Mouse (Mus musculus) hindbrain, postnatal 0 days (tissue): ENCODE data around the gene Rhbdd3. TPM values are rescaled to one million over a fixed set of nuclear protein-coding genes. Genes with fewer than 3 reads are reported as not detected.

Experiments used
- ATAC-seq: fragments of 200-750 bp; cut with Nextera tagmentation; 2 replicates; pipeline ENCODE4 v1.8.0; 2017; ENCODE audit warnings: mild to moderate bottlenecking, moderate TSS enrichment, moderate library complexity
- DNase-seq: peaks from one replicate; pipeline ENCODE4 v3.0.0-alpha.2; 2015; ENCODE audit warnings: low spot score
- H3K27ac ChIP-seq: fragments of 300-500 bp; sonication (generic); 2 replicates; pipeline ENCODE4 v1.5.1; 2014; ENCODE audit warnings: mild to moderate bottlenecking
- H3K27me3 ChIP-seq: fragments of 300-500 bp; sonication (generic); 2 replicates; pipeline ENCODE4 v1.6.1; 2014; ENCODE audit warnings: low read length, mixed read lengths; ENCODE audit not compliant: insufficient read depth
- H3K36me3 ChIP-seq: fragments of 300-500 bp; sonication (generic); 2 replicates; pipeline ENCODE4 v1.6.1; 2014; ENCODE audit warnings: low read length, mixed read lengths; ENCODE audit not compliant: insufficient read depth
- H3K4me1 ChIP-seq: fragments of 300-500 bp; sonication (generic); 2 replicates; pipeline ENCODE4 v1.6.1; 2014; ENCODE audit warnings: antibody characterized with exemption, low read length, mixed read lengths; ENCODE audit not compliant: insufficient read depth
- H3K4me2 ChIP-seq: fragments of 300-500 bp; sonication (generic); 2 replicates; pipeline ENCODE4 v1.6.1; 2014; ENCODE audit warnings: low read depth, mild to moderate bottlenecking, low read length, moderate library complexity, mixed read lengths
- H3K4me3 ChIP-seq: fragments of 300-500 bp; sonication (generic); 2 replicates; pipeline ENCODE4 v1.5.1; 2014; ENCODE audit warnings: low read length
- H3K9ac ChIP-seq: fragments of 300-500 bp; sonication (generic); replicated peaks from 2 replicates; pipeline ENCODE4 v1.6.1; 2014; ENCODE audit warnings: mild to moderate bottlenecking, low read length, moderate library complexity, mixed read lengths
- H3K9me3 ChIP-seq: fragments of 300-500 bp; sonication (generic); 2 replicates; pipeline ENCODE4 v1.6.1; 2016; ENCODE audit warnings: low read length, mixed read lengths
- CTCF ChIP-seq: IDR thresholded peaks from 2 replicates; pipeline ENCODE4 v1.5.1; 2016; ENCODE audit warnings: antibody characterized with exemption, control low read depth, low read depth
- WGBS: fragments of 180-500 bp; shearing (Covaris S2); extraction: QIAGEN DNeasy Blood & Tissue Kit; methylation state at CpG from one replicate; pipeline ENCODE4 v1.1.7; 2014; 5-methylcytosine and 5-hydroxymethylcytosine counted together
- polyA plus RNA-seq: library from polyadenylated mRNA; unstranded; fragments of >200 nt; fragmentation: Nextera tagmentation; extraction: Ambion mirVana; gene quantifications from 2 replicates; pipeline ENCODE4 v1.2.1, GENCODE M21; 2015
- total RNA-seq: library from RNA; depleted of rRNA; stranded (reverse); fragments of >200 nt; gene quantifications from 2 replicates; pipeline ENCODE4 v1.2.3, GENCODE M21; 2014

Rhbdd3 gene
- total and polyA plus RNA-seq, 2 experiments from 2014 or later, result 42.2 to 54.5 TPM

GRCm38 (mm10) chr11:5114931-5115581 lies 16.3 kb downstream of the Rhbdd3 start:
- H3K9ac ChIP-seq, result no peak overlapping the region
- peak; percentile 92 for DNase-seq
- TF ChIP-seq CTCF, result peak; percentile 100
- H3K4me2 ChIP-seq, result no peak overlapping the region
- 27% methylated on average over 13 of the region's 13 CpGs for WGBS
- no peaks in the 10 kb centered on the region for H3K27me3 ChIP-seq
- ATAC-seq, result peak; percentile 74
- no peak overlapping the region for H3K27ac ChIP-seq
- H3K36me3 ChIP-seq, result no peaks in the 10 kb centered on the region
- H3K4me3 ChIP-seq, result no peak overlapping the region
- no peaks in the 10 kb centered on the region for H3K9me3 ChIP-seq
- H3K4me1 ChIP-seq, result no peaks in the 10 kb centered on the region

- Histone ChIP-seq H3K4me3 (no peak overlapping the region), H3K4me1 (peaks cover 13% of the 10 kb centered on the region; the same call in 1 of the 2 replicates), H3K9ac (no peak overlapping the region), H3K27ac (no peak overlapping the region), H3K27me3 (no peaks in the 10 kb centered on the region), H3K9me3 (no peaks in the 10 kb centered on the region), H3K36me3 (no peaks in the 10 kb centered on the region), H3K4me2 (no peak overlapping the region)
- TF ChIP-seq CTCF, result no peak
- ATAC-seq, result no peak
- 72% methylated on average over 4 of the region's 4 CpGs for WGBS
- no peak for DNase-seq
Measured at GRCm38 (mm10) chr11:5125713-5126112, 27.0 kb downstream of the Rhbdd3 start.

- no peaks in the 10 kb centered on the region for H3K27me3 ChIP-seq
- no peaks in the 10 kb centered on the region for H3K9me3 ChIP-seq
- DNase-seq, result no peak
- 13% methylated on average over 5 of the region's 5 CpGs for WGBS
- H3K4me3 ChIP-seq, result no peak overlapping the region
- TF ChIP-seq CTCF, result no peak
- H3K36me3 ChIP-seq, result no peaks in the 10 kb centered on the region
- no peak overlapping the region for H3K27ac ChIP-seq
- peaks cover 13% of the 10 kb centered on the region; the same call in 1 of the 2 replicates for H3K4me1 ChIP-seq
- peak; percentile 44 for ATAC-seq
- no peak overlapping the region for H3K9ac ChIP-seq
- H3K4me2 ChIP-seq, result no peak overlapping the region
Measured at GRCm38 (mm10) chr11:5129035-5129480, 30.3 kb downstream of the Rhbdd3 start.

GRCm38 (mm10) chr11:5130111-5130665 lies 31.5 kb downstream of the Rhbdd3 start:
- DNase-seq (no peak), ATAC-seq (no peak)
- WGBS, result 68% methylated on average over 4 of the region's 4 CpGs

GRCm38 (mm10) chr11:5132751-5133150 lies 34.0 kb downstream of the Rhbdd3 start:
- no peak for TF ChIP-seq CTCF

More at GRCm38 (mm10) chr11:5130111-5130665, 31.5 kb downstream of the Rhbdd3 start:
- Histone ChIP-seq H3K9me3 (no peaks in the 10 kb centered on the region), H3K4me2 (no peak overlapping the region), H3K4me3 (no peak overlapping the region), H3K9ac (no peak overlapping the region), H3K27ac (no peak overlapping the region), H3K4me1 (peaks cover 13% of the 10 kb centered on the region; the same call in 1 of the 2 replicates), H3K27me3 (no peaks in the 10 kb centered on the region), H3K36me3 (no peaks in the 10 kb centered on the region)
- no peak for TF ChIP-seq CTCF

GRCm38 (mm10) chr11:5135914-5136313 lies 37.2 kb downstream of the Rhbdd3 start:
- no peak overlapping the region for H3K9ac ChIP-seq
- TF ChIP-seq CTCF, result no peak
- H3K27ac ChIP-seq, result no peak overlapping the region
- no peak overlapping the region for H3K4me3 ChIP-seq
- no peak overlapping the region for H3K4me2 ChIP-seq
- peaks cover 5% of the 10 kb centered on the region; the same call in 1 of the 2 replicates for H3K4me1 ChIP-seq
- ATAC-seq, result no peak
- WGBS, result 75% methylated on average over 11 of the region's 11 CpGs
- no peaks in the 10 kb centered on the region for H3K36me3 ChIP-seq
- DNase-seq, result no peak
- no peaks in the 10 kb centered on the region for H3K9me3 ChIP-seq
- no peaks in the 10 kb centered on the region for H3K27me3 ChIP-seq

More at GRCm38 (mm10) chr11:5132751-5133150, 34.0 kb downstream of the Rhbdd3 start:
- 62% methylated on average over 4 of the region's 4 CpGs for WGBS
- peaks cover 13% of the 10 kb centered on the region; the same call in 1 of the 2 replicates for H3K4me1 ChIP-seq
- H3K27me3 ChIP-seq, result no peaks in the 10 kb centered on the region
- DNase-seq (no peak), ATAC-seq (no peak)
- H3K9ac ChIP-seq, result no peak overlapping the region
- no peak overlapping the region for H3K27ac ChIP-seq
- no peak overlapping the region for H3K4me3 ChIP-seq
- H3K4me2 ChIP-seq, result no peak overlapping the region
- H3K36me3 ChIP-seq, result no peaks in the 10 kb centered on the region
- H3K9me3 ChIP-seq, result no peaks in the 10 kb centered on the region

- TF ChIP-seq CTCF, result no peak
- peaks cover 5% of the 10 kb centered on the region; the same call in 1 of the 2 replicates for H3K4me1 ChIP-seq
- WGBS, result 91% methylated on average over 2 of the region's 2 CpGs
- no peak overlapping the region for H3K9ac ChIP-seq
- no peaks in the 10 kb centered on the region for H3K36me3 ChIP-seq
- no peak overlapping the region for H3K4me2 ChIP-seq
- ATAC-seq, result no peak
- H3K9me3 ChIP-seq, result no peaks in the 10 kb centered on the region
- no peak for DNase-seq
- H3K4me3 ChIP-seq, result no peak overlapping the region
- H3K27me3 ChIP-seq, result no peaks in the 10 kb centered on the region
- no peak overlapping the region for H3K27ac ChIP-seq
Measured at GRCm38 (mm10) chr11:5138642-5139041, 39.9 kb downstream of the Rhbdd3 start.
